Mouse (Mus musculus) kidney, postnatal 14 days (tissue): ENCODE data around the gene Mrpl42.
A peak's percentile ranks its signal among the peaks of the same experiment; 100 is the strongest.

Source experiments
- DNase-seq: peaks from one replicate; pipeline ENCODE4 v3.0.0; 2022; ENCODE audit warnings: mixed read lengths

Mrpl42 gene

DNA sequence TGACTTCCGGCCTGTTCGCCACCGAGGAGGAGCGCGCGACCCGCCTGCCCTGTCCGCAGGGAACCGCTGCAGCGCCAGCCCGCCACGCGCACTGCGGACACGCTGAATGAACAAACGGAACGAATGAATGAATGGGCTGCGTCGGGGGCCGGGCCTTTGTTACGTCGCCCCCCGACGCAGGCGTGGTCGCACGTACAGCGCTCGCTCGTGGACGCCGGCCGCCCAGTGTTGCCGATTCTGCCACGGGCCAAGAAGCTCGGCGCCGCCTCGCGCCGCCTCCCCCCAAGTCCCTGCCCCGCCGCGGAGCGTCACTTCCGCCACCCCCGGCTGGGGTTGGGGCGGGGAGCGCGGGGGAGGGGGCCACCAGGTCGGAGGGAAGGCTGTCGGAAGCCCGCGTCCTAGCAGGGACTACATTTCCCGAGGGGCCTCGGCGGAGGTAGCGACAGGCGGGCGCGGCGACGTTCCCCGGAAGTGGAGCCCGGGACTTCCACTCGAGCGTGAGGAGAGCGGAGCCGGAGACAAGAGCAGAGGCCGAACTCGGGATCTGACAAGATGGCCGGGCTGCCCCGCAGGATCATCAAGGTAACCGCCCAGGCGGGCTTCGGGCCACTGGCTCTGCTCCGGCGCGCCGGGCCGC lies 13.0 kb upstream of the Mrpl42 start, which contains the start of gene Ube2n:
Ube2n (plus strand) TSS at position 490 of the 637 bp plus-strand sequence.
- peak; percentile 98 for DNase-seq

DNA sequence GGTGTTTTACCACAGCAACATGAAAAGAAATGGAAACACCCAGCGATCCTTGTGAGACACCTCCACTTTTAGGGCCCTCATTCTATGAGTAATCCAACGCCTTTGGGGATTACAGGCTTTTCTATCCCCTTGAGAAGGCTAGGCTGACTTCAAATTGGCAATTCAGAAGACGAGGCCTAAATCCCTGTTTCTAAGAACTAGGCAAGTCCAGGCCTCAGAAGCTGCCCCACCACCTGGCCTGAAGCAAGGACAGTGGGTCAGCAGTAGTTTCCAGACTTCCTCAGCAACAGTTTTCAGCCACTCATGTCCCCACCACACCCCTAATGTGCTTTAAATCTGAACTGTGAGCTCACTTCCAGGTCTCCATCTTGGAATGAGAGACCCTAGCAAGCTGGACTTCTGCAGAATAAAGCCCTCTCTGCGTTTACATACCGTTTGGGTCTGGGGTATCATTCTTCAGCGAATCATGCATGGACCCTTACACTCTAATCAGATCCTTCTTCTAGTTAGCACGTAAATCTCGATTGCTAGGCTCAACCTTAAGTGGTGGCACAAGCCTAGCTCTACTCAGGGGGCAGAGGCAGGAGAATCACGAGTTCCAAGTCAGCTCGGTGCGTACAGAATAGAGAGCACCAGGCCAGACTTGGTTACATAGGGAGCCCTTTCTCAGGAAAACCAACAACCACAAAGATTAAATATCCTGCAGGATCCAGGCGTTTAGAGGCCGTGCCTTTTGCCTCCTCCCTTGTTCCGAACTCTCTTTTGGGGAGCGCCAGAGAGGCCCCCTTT lies 12.2 kb upstream of the Mrpl42 start:
- no peak for DNase-seq

DNA sequence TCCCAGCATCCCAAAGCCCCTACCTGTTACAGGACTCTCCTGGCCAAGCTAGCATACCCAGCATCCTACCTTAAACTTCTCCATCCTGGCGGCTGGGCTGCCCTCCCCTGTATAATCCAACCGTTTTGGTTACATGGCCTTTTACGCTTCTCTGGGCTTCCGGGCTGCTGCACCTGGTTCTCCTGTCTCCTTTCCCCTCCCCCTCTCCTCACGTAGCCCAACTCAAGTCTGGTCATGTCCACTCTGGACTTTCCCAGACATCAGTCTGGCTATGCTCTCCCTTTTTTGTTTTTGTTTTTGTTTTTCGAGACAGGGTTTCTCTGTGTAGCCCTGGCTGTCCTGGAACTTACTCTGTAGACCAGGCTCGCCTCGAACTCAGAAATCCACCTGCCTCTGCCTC lies 10.9 kb upstream of the Mrpl42 start:
- no peak for DNase-seq

- DNase-seq, result no peak
Measured at GRCm38 (mm10) chr10:95509263-95509662, 7.5 kb upstream of the Mrpl42 start.

DNA sequence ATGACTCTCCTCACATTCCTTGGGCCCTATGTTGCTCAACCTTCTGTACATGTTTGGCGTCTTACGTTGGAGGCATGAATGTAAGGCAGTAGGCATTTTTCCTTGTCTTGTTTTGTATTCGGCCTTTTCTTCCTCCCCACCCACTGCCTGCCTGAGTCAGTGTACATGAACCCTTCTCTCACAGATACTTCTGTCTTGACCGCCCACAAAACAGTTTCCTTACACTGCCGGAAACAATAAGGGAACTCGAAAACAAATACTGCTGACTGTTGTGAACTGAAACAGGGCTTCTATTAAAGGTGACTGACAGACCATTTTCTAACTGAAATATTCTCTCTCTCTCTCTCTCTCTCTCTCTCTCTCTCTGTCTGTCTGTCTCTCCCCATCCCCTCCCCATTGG lies 7.1 kb upstream of the Mrpl42 start:
- DNase-seq, result no peak

- no peak for DNase-seq
Measured at GRCm38 (mm10) chr10:95508126-95508525, 6.4 kb upstream of the Mrpl42 start.

DNA sequence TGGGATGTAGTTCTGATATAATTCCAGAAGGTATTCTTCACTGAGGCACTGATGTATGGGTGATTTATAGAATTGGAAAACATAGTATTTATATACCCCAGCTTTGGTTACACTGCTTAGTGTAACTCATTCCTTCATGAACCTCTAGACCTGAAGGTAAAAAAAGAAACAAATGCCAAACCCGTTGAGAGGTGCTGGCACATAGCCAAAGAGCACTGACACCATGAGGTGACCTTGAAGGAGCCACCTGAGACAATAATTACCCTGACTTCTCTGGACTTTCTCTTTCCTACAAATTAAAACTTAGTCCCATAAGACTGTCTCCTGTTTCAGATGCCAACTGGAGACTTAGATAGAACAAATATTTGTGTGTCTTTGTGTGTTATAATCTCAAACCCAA lies 2.6 kb upstream of the Mrpl42 start:
- peak; percentile 39 for DNase-seq

DNA sequence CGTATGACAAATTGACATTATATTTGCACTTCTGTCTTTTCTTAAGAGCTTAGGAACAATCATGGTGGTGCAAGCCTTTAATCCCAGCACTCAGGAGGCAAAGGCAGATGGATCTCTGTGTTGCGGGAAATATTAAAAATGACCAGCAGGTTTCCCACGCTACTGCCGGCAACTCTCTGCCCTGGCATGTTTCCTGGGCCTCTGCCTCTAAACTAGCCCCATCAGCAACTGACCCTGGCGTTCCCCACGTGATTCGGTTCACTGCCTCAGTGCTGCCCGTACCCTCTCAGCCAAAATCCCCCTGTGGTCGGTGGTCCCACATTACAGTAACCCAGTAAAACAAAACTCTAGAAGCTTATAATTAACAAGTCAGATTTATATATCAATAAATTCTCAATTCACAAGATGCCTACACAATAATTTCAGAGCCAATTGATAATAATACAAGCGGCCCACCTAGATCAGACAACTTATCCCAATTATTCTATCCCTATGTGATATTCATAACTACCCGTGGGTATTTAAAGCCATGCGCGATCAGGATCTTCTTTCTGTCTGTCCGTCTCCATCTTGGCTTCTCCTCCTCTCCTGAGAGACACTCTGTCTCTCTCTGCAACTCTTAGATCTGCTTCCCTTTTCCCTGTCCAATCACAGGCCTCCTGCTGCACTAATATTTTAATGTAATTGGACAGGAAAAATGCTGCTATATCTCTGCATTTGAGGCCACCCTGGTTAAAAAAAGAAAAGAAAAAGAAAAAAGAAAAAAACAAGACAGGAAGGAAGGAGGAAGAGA lies 1.9 kb upstream of the Mrpl42 start:
- DNase-seq, result no peak

DNA sequence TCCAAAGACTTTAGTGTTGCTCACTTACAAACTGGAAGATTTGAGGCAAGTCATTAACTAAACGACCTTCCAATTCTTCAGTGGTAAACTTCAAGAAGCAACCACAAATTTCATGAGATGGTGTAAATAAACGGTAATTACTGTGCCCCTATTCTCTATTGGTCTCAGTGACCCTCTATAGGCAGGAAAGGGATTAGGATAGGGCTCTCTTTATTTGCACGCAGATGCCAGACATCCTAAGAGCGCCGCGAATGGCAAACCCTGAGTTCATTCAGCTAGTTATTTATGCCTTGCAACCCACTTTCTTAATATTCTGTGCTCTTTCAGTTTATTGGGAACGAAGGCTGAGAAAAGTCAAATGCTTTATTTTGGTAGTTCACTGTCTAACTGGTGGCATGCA lies 707 bp downstream of the Mrpl42 start:
- no peak for DNase-seq

GRCm38 (mm10) chr10:95494268-95494667 lies 7.5 kb downstream of the Mrpl42 start:
- DNase-seq, result no peak

GRCm38 (mm10) chr10:95489653-95490052 lies 12.1 kb downstream of the Mrpl42 start:
- DNase-seq, result peak; percentile 50

DNA sequence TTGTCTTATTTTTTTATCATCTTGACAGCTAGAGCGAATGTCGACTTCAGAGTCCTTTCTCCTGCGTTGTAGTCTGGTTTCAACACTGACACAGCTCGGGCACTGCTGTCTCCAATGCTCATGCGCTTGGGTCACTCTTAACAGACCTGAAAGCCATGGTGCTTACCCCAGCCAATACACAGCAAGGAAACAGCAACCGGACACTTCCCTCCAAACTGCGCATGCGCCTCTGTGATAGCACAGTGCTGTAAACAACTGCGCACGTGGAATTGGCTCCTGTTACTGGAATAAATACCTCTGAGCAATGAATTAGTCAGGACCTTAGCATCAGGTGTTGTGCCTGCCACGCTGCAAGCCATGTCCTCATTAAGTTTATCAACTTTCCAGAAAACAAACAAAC lies 24.2 kb downstream of the Mrpl42 start:
- no peak for DNase-seq

- peak; percentile 84 for DNase-seq
Measured at GRCm38 (mm10) chr10:95475923-95476322, 25.8 kb downstream of the Mrpl42 start.

DNA sequence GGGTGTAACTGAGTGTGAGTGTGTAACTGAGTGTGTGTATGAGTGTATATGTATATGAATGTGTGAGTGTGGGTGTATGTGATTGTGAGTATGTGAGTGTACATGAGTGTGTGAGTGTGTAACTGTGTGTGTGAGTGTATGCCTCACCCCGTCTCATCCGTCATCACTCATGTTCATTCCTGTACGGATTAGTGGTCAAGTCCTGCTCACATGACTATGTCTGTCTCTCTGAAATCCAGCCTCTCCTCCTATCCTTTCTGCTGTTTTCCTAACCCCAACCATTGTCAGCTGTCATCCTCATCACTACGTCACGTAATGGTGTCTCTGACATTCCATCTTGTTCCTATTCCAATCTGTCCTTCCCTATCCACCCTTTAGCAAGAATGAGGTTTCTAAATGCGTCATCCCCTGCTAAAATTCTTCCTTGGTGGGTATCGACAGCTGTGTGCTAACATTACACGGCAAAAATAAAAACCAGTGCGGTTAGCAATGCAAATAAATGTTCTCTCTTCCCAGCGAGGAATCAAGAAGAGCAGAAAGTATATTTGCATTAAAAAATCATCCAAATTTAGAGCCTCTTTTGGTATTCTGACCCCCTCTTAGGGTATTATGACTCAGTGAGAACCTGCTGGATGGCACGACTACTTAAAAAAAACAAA lies 29.7 kb downstream of the Mrpl42 start:
- DNase-seq, result no peak

- DNase-seq, result no peak
Measured at GRCm38 (mm10) chr10:95471186-95471585, 30.6 kb downstream of the Mrpl42 start.

DNA sequence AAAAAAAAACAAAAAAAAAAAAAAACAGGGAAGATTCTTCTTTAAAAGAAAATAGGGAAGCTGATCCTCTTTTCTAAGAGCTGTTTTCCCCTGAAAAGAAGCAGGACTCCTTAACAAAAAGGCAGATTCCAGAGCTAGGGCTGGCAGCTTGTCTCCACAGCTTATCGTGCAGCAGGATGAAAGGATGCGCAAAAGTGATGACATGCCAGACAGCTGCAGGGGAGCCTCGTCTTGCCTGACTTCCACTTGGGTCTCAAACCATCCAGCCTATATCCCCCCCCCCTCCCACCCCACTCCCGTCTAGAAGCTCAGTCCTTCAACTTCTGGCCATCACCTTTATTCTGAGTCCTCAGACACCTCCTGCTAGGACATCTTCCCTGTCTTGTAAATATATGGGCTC lies 32.8 kb downstream of the Mrpl42 start:
- no peak for DNase-seq

DNA sequence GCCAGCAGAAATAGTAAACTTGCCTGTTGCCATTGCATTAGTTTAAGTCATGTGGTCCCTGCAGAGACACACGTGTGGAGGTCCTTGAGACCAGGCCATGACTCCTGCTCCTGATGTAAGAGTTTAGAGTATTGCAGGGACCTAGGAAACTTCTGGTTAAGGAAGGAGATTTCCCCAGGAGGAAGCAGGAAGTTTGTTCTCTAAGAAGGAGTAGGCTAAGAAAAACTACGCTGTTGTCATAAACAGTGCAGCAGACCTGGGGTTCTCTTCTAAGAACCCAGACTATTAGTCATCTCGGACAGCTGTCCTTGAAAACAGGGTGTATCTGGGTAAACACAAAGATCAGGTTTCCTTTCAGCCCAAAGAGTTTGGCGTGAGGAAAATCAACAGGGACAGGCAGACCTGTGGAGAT lies 36.2 kb downstream of the Mrpl42 start:
- no peak for DNase-seq

DNA sequence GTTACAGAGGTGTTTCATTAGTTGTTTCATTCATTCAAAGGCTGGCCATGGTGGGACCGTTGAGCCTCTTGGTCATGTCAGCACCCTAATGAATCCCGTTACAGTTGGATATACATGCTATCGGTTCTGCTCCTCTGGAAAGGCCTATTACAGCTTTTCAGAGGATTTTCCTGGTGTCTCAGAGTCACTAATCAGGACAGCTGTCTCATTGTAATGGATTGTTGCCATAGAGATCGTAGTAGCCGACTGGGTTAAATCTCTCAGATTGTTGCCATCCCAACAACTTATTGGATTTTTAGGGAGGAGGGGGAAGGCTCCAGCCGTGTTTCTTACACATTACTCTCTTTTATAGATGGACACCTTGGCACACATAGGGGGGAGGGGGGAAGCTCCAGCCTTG lies 37.2 kb downstream of the Mrpl42 start:
- DNase-seq, result no peak

GRCm38 (mm10) chr10:95462231-95462630 lies 39.5 kb downstream of the Mrpl42 start:
- DNase-seq, result no peak

DNA sequence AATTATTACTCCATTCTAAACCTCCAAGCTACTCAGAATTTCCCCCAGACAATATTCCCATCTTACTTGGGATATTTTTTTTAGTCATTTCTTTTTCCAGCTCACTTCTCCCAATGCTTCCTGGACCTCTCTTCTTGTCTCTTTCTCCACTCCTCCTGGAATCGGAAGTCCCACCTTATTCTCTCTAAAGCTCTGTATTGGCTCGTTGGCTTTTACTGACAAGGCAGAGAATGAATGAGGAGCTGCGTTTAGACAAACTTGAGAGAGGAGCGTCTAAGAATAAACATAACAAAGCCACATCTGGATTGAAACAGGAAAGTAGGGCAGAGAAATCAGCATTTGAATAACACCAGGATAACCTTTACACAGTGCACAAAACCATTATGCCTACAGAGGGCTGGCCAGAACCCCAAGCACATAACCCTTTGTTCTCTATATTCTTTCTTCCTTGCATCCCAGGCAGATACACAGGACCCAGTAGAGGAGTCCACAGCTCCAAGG lies 40.6 kb downstream of the Mrpl42 start:
- no peak for DNase-seq

DNA sequence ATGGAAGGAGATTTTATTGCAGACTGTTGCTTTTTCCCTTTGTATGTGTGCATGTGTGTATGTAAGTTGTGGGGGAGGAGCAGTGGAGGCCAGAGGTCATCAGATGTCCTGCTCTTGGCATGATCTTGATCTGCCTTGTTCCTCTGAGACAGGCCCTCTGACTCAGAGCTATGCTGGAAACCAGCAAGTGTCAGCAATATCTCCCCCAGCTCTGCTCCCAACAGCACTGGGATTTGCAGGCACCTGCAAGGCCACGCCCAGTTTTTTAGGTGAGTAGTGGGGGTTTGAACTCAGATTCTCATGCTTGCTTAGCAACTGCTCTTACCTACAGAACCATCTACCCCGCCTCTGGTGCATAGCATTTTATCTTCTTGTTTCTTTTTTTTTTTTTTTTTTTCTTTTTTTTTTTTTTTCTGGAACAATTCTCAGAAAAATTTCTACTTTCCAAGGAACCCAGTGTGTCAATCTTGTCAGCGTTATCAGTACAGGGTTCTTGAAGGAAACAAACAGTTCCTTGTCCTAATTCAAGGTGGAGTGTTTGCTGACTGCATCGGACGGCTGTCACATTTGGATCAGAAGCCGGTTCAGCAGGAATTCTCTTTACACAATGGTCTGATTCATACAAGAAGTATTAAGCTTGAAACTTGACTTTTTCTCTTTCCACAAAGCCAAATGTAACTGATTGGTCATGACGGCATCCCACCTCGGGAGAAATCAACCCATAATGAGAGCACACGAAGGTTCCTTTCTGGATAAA lies 43.5 kb downstream of the Mrpl42 start:
- DNase-seq, result no peak

- no peak for DNase-seq
Measured at GRCm38 (mm10) chr10:95457367-95458049, 44.2 kb downstream of the Mrpl42 start.
